Mouse (Mus musculus): ENCODE data around the gene N4bp2. TPM values are rescaled to one million over a fixed set of nuclear protein-coding genes. Genes with fewer than 3 reads are reported as not detected.

N4bp2 gene
- 65.4 TPM for total RNA-seq (2023)

DNA sequence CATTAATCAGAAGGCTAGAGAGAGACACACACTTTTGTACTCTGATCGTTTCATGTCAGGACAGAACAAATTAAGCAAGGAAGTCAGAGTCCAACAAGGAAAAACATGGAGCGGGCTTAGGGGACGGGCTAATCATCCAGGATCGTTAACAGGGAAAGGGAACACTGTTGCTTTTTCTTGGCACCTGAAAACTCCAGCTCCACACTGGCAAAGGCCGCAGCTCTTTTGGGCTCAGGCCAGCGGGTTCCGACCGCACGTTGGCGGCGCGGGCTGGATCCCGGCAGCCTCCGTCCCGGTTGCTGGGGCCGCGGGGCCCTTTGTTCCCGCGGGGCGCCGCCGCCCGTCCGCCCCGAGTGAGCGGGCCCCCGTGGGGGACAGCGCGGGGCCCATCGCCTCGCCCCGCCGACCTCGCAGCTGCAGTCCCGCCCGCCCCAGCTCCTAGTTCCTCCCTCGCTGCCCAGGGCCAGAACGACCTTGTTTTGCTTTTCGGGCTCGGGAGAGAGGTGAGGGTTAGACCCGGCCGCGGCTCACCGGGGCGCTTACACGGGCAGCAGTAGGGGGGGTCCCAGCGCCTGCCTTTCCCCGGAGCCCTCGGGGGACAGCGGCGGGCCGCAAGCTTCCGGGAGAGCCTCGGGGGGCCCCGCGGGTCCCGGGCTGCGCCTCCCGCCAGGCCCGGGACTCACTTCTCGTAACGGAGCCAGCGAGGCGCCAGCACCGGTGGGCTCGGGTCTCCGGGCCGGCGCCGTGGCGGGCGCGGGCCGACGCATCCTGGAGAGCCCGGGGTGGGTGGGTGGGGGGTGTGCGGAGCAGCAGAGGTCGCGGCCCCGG lies at the start of gene N4bp2:
Gene N4bp2 (plus strand): TSS at position 434 of the 828 bp plus-strand sequence.

DNA sequence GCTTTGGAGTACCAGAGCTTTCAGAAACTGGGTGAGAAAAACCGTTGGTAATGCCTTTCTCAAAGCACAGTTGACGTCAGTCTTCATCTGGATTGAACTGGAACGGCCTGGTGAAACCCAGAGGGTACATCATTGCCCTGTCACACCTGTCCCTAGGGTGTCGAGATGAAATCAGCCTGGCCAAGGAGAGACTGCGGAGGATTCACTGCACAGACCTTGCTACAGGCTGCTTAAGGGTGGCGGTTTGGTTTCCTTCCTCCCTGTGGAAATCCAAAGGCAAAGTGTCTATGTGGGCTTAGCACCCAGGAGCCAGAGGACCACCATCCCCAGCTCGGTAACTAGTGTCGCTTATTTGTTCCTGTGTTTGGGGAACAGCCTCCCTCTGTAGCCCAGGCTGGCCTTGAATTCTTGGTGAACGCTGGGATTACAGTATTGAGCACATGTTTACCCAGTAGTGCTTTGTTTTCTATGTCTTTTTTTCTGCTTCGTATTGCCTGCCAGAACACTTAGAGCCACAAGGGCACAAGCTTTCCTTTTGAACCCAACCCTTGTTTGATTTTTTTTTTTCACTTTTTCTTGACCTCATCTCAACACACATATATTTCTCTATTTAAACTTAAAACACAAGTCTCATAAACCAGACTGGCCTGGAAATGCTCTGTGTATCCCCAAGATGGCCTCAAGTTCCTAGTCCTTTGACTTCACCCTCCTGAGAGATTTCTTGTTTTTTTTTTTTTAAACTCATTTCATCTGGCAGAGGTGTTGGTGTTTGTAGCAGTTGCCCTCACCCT lies 98.0 kb downstream of the N4bp2 start, which contains the start of gene Rhoh:
Gene Rhoh (plus strand): TSS at position 60 of the 791 bp plus-strand sequence.

Other genes starting within 250 kb of the N4bp2 start
- 112 TPM for gene Smim14, start 226.3 kb upstream of the N4bp2 start, total RNA-seq (2023)
- 75.6 TPM for gene Ube2k, start 226.3 kb upstream of the N4bp2 start, total RNA-seq (2023)
- 268 TPM for gene Pds5a, start 65.2 kb upstream of the N4bp2 start, total RNA-seq (2023)
- 193 TPM for gene Rhoh, start 97.7 kb downstream of the N4bp2 start, total RNA-seq (2023)
- 2.8 TPM for gene Chrna9, start 171.4 kb downstream of the N4bp2 start, total RNA-seq (2023)
- gene 9130230L23Rik, start 240.8 kb downstream of the N4bp2 start, total RNA-seq (2023), result not detected